Mouse (Mus musculus) kidney, postnatal 25 days (tissue): ENCODE measurements around the gene Pde4c.
A peak's percentile ranks its signal among the peaks of the same experiment; 100 is the strongest.

Source experiments
- DNase-seq, 2 experiments: peaks; one replicate each; pipeline ENCODE4 v3.0.0; 2021; ENCODE audit warnings: mixed read lengths in 2 of 2

Gene Pde4c

DNA sequence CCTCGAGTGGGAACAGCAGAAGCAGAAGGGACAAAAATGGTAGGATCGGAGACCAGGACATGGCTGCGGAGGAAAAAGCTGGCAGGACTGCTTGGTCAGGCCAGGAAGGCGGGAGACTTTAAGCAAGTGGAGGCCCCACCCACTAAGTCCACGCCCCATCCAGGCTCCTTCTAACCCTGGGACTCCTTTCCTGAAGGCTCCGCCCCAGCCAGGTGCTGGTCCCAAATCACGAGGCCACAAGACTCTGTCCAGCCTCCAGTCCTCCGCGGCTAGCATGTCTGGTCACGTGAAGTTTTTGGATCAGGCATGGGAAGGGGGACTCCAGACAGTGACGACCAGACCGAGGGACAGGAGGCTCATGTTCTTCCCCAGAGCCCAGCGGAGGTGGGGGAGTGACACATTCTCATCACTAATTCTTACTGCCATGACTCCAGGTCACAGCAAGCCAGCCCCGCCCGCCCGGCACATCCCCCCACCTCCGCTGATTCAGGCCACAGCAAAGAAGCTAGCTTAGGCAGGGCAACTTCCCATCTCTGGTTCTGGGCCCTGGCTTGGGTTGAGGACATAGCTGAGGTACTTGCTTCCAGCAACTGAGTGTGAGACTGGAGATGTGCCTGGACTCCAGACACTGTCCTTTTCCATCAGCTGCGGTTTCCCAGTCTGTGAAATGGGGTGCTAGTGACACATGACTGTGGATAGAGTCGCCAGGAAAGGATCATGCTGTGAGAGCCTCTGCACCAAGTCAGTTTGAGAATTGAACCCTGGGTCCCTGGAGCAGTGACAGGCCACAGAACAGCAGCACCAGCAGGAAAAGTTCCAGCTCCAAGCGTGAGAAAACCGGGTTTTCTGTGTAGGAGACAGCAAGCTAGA lies 43.3 kb downstream of the Pde4c start:
- DNase-seq: peak; percentile 92 to 96

GRCm38 (mm10) chr8:70767503-70767902 lies 44.0 kb downstream of the Pde4c start:
- DNase-seq: no peak

GRCm38 (mm10) chr8:70768231-70768776 lies 44.8 kb downstream of the Pde4c start:
- no peak for DNase-seq

GRCm38 (mm10) chr8:70768956-70769355 lies 45.4 kb downstream of the Pde4c start:
- DNase-seq: no peak

GRCm38 (mm10) chr8:70769359-70769758 lies 45.8 kb downstream of the Pde4c start:
- peak; percentile 96 to 98 for DNase-seq

DNA sequence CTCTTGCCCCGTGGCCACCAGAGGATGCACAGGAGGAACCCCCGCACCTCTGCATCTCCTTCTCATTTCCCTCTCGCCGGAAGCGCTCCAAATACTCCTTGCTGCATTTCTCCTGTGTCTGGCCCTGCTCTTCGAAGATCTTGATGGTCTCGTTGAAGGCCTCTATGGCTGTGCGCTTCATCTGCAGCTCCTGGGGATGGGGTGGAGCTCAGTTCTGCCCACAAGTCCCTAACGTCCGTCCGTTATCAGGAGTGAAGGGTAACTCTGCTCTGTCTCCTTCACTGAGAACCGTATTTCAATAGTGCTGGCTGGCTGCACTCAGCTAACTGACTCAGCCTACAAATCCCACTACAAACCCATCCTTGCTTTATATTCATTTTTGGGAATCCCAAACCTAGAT lies 46.3 kb downstream of the Pde4c start:
- no peak for DNase-seq

- no peak for DNase-seq
These were observed 47.2 kb downstream of the Pde4c start for GRCm38 (mm10) chr8:70770748-70771147.

GRCm38 (mm10) chr8:70771217-70771616 lies 47.7 kb downstream of the Pde4c start:
- no peak for DNase-seq

DNA sequence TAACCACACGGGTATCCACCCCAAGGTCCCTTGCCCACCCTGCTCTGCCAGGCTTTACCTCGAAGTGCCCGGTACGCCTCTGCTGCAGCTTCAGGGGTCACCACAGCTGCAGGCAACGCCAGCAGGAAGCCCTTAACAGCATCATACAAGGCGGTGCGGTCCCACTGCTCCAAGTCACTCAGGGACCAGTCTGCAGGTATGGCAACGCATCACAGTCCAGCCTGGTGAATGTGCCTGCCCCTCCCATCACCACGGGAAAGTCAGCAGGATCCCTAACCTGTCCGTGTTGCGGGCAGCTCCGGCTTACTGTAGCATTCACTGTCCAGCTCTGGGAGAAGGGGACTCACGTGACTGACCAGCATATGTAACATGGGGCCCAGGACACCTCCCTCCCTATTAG lies 48.6 kb downstream of the Pde4c start:
- DNase-seq: no peak

DNA sequence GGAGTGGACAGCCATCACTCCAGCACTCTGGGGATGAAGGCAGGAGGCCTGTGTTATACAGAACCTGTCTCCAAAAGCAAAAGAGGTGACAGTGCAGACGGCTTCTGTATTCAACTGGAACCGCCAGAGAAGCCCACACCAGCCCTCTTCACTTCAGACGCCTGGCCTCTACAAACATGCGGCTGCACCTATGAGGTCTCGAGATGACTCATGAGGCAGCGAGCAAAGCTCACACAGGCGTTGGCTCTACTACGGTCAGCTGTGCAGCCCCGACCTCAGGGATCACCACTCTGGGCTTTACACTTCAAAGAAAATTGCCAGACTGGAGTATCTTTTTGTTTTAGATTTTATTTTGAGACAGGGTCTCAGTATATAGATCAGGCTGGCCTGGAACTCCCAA lies 49.4 kb downstream of the Pde4c start:
- DNase-seq: no peak

GRCm38 (mm10) chr8:70773410-70773809 lies 49.9 kb downstream of the Pde4c start:
- DNase-seq: no peak

- peak; percentile 86 to 94 for DNase-seq
These were observed 50.3 kb downstream of the Pde4c start for GRCm38 (mm10) chr8:70773833-70774232.

DNA sequence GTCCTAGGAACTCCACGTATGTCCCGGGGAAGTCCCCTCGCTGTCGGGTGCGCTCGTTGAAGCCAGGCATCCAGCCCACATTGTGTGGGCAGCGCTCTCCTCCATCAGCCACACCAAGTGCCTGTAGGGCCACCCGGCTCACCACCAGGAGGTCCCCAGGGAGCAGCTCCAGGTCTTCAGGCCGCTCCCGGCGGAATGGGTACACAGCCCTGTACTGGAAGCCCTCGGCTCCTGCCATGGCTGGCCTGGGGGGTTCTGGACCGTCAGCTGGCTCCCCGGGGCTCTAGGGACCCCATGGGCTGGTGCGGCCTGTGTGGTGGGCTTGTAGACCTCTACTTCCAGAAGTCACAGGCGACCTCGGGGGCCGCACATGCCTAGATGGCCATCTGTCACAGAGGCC lies 51.2 kb downstream of the Pde4c start:
- DNase-seq: no peak

DNA sequence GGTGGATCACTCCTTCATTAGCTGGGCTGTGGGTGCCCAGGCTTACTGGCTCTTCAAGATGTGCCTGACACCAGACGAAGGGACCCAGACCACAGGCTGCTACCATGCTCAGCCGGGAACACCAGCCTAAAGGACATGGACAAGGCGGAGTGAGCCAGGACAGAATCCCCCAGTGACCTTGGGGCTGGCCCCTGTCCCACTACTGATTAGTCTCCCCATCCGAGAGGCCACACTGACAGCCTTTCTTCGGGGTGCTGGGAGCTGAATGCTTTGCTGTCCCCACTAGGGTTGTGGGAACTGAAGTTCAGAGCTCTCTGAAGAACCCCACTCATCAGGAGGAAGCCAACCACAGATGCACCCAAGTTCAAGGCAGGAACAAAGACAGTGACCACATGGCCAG lies 51.7 kb downstream of the Pde4c start:
- DNase-seq: no peak

- no peak for DNase-seq
These were observed 52.5 kb downstream of the Pde4c start for GRCm38 (mm10) chr8:70775851-70776495.

DNA sequence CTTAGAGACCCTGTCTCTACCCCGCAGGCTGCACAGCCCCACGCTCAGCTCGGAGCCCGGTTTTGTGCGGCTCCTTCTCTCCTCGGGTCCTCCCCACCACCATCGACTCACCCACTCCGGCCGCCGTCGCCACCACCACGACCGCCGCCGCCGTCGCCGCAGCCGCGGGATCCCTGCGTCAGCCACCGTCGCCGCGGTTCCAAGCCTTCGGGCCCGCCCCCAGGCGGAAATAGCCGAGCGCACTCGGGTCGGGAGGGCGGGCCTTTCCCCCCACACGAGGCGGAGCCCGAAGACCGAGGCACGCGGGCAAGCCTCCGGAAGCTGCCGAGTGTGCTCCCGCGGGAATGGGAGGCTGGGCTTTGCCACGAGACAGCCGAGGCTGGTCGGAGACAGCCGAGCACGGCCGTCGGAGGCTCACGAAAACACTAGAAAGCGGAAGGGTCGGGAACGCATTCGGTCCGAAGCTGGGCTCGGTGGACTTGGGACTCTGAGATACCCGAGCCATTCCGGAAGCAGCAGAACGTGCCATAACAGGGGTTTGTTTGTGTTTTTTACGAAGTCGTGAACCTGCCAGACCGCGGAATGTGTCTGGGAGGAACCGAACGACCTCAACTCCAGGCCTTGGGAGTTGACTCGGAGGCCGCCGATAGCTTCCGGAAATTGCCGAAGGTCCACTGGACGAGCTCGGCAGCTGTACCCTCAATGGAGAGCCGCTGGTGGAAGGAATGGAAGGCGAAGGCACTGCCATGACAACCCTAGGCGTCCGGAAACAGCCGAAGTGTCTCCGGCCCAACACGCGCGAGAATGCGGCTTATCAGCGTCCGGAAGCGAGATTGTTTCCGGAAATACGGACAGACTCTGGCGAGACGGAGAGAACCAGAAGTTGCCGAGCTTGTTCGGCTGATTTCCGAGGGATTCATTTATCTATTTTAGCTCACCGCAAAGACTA lies 53.2 kb downstream of the Pde4c start, which contains the start of gene Pik3r2:
Pik3r2 (minus strand) TSS at position 218 of the 949 bp plus-strand sequence.
- DNase-seq: peak; percentile 98 to 99

DNA sequence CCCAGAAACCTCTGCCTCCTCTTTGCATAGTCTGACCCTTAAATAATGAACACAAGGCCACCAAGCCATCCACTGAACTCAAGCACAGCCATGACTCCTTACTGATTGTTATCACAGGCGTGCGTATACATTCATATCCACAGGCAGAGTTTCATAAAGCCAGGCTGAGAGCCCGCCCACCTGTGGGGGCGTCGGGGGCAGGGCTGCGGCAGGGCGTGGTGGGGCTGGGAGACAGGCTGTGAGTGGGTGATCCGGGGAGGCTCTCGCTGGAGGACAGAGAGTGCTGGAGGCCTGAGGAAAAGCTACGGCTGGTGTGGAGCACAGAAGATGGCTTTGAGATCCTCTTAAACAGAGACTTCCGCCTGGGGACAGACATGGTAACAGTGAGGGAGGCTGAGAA lies 56.6 kb downstream of the Pde4c start:
- DNase-seq: no peak

DNA sequence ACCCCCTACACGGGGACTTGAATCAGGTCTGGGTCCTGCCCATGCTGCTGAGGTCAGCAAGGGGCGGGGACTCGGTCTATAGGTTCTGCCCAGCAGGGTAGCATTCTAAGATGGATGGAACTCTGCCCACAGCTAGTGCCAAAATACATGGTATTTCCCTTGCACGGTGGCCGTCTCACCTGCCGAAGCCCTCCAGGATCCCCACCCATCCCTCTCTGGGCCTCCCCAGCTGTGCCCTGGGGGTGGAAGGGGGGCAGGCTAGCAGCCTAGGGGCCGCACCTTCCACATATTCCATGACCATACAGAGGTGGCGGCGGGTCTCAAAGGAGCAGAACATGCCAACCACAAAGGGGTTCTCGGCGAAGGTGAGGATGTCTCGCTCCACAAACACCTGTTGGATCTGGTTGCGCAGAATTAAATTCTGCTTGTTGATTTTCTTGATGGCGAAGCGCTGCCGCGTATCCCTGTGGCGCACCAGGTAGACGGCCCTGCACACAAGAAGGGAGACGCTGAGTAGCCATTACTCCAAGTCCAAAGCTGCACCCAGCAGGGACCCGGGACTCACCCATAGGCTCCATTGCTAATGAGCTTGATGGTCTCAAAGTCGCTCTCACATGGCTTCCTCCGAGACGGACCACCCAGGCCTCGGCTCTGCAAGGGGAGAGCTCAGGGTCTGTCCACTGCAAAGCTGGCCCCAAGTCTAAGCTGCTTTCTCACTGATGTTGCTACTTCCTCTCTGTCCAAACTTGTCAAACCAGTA lies 63.0 kb downstream of the Pde4c start:
- no peak for DNase-seq

GRCm38 (mm10) chr8:70787051-70787445 lies 63.5 kb downstream of the Pde4c start:
- no peak for DNase-seq

DNA sequence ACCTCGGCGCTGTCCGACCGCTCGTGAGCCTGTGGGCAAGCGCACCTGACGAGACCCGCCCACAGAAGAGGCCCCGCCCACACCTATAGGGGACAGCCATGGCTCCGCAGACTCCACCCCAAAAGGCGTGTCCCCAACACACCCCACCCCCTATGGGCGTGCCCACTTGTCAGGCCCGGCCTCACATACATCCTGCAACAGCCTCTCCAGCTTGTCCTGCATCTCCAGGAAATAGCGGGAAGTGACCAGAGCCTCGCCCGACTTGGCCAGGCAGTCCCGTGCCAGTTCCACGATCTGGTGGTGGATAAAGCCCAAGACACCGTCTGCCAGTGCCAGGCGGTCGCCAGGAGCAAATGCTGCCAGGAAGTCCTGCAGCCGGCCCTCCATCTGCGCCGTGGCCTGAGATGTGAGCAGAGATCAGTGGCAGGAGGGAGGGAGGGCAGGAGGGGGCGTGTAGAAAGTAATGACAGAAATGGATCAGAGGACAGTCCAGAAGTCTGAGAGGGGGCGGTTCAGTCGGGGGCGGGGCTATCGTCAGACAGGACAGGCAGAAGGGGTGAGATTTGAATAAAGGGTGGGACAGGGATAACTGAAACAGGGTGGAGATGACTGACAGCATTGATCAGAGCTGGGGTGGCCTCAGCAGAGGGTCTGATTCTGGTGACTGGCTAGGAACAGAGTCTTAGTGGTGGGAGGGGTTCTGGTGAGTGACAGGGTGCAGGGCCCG lies 64.6 kb downstream of the Pde4c start:
- DNase-seq: peak; percentile 54 to 71

DNA sequence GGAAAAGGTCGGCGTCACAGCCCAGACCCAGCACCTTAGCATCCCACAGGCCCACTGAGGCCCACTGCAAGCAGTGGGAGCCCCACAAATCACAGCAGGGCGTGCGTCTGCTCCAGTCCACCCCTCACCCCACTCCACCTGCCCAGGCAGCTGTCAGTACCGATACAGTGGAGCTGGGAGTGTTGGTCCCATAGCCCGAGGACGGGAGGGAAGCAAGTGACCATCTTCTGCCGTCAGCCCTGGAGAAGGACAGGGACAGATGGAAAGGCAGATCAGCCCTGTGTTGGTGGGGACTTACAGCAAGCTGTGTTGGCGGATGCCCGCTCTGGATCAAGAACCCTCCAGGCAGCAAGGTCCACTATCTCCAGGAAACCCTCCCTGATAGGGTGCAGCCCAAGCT lies 65.5 kb downstream of the Pde4c start:
- DNase-seq: no peak
